Mouse (Mus musculus) megakaryocyte, embryonic 14.5 days (primary cell): ENCODE data around the gene Zdhhc22.

Experiments
- FLI1 ChIP-seq: IDR thresholded peaks from 2 replicates; pipeline ENCODE4 v1.6.1; 2012; ENCODE audit warnings: low read length, inconsistent platforms, mixed read lengths
- GATA1 ChIP-seq: IDR thresholded peaks from 3 replicates; pipeline ENCODE4 v1.6.1; 2012; ENCODE audit warnings: mixed read lengths, low read length, inconsistent platforms, borderline replicate concordance

DNA sequence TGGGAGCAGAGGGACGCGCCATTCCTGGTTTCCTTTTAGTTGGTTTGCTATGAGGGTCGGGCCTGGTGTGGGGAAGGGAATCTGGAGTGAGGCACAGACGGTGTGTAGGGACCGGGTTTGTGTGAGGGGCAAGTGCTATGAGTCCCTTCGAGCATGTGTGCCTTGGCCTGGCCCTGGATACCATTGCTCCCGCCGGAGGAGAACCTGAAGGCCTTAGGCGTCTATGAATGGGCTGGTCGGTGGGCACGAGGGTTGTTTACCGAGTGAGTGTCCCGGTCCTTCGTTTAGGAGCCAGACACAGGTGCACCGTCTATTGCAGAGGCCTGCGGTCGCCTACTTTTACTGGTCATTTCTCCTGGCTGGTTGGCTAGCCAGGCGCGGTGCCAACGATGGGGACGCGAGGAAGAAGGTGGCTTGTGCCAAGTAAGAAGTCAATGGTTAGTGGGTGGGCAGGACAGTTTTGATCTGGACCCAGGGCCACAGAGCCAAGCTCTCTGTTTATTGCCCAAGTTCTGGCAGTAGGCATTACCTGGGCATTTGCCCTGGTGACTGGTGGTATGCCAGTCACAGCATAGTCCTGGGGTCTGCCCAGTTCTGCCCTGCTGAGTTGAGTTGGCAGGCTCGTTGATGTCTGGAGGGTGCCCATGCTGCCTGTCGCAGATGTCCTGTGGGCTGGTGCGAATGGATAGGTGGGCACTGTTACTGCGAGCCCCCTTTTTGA lies 42.4 kb downstream of the Zdhhc22 start:
- TF ChIP-seq GATA1 (no peak), FLI1 (no peak)
